Mouse (Mus musculus) spleen, postnatal 14 days (tissue): Measurements from ENCODE around the gene Zap70.

Source experiments
- DNase-seq, 2 experiments: peaks; one replicate each; pipeline ENCODE4 v3.0.0; 2021 to 2022; ENCODE audit warnings: low spot score in 2 of 2

Zap70 gene

DNA sequence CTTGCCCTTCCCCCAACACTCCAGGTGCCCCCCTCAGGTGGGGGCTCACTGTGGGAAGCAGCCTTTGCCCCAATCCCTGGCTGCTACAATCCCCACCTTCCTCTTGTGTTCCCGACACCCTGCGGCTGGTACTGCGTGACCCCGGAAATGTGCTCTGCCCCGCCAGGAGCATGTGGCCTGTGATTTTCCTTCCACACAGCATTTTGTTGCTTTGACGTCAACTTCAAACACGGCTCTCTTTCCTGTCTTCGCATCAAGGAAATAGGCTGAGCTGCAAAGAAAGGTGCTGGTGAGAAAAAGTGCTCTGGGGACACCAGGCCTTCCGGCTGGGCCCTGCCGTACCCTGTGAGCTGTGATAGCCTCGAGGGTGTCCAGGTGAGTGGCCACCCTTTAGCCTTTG is at the start of gene Zap70:
Zap70 (plus strand) TSS at position 231 of the 400 bp plus-strand sequence.
- DNase-seq, result no peak

DNA sequence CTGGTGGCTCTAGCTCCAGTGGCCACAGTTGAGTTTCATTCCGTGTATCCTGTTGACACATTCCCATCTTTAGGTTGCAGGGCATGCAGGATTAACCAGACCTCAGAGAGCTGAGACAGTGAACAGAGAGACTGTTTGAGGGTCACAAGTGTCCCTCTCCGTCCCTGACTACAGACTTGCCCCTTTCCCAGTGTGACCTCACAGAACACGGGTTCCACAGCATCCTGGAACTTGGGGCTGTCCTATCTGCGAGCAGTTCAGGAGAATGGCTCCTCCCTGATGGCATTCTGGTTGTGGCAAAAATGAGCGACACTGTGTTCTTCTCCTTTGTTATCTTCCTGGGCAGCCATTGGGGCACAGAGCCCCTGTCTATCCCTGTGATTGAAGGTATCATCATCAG is 47.3 kb upstream of the Zap70 start, which contains the start of gene Actr1b:
Actr1b (minus strand) TSS at position 112 of the 400 bp plus-strand sequence.
- DNase-seq, result no peak

DNA sequence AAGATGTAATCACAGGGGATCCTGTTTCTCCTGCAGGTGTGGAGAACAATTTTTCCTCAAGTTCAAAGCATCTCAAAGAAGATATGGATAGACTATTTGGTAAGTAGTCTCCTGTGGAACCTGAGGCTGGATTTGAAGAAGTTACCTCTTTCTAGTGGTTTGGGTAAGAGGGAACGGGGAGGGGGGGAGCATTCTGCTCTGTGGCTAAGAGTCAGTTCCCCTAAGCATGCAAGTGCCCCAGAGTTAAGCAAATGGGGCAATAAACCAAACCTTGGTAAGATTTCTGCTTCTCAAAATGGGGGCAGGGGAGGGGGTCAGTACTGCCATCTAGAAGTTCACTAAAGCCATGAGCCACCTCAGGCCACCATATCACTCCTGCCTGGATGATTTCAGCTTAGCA is 42.8 kb upstream of the Zap70 start:
- no peak for DNase-seq

DNA sequence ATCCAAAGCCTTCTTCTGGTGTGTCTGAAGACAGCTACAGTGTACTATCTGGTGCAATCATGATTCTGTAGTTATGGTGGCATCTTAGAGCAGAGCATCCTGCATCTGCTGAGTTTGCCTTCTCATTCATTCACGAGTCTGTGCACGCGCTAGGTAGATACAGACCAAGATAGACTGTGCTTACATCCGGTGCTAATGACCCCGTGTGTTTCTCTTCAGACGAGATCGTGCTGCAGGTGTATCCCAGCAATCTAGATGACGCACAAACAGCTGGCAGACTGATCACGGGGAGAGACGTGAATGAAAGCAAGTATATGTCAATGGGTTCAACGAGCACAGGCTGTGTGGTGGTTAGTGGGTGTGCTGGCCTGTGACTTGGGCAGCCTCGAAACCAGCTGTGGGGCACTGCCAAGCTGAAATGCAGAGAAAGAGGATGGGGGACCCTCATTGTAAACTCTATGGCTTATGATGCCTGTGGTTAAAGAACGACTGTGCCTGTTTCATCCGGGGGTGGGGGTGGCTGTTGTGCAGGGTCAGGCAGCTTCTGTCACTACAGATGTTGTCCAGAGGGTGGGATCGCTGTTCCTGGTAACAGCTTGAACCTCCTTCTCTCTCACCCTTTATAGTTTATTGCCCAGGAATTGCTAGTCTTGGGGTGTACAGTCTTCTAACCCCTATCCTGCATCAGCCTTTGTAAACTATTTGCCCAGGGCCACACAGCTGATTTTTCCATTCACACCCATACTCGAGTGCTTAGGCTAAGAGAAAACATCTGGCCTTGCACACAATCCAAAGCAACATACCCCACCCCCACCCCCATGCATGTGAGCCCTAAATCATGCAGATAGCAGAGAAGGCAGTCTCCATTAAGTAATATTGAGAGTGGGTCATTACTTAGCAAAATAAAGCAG is 38.2 kb upstream of the Zap70 start:
- DNase-seq, result no peak

DNA sequence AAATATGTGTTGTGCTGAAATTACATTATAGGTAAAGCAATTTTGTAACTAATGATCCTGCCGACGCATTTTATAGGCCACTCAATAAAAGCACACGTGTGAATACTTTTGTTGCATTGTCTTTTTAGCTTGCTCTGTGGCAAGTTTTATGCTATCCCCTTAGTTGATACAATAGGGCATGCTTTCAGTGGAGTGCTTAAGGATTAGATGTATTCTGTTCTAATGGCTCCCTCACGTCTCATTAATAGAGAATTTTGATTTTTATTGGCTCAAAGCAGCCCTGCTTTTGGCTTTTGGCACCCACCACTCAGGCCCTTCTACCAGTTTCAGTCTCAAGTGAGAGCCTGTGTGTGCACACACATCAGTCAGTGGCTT is 37.6 kb upstream of the Zap70 start:
- DNase-seq, result no peak

DNA sequence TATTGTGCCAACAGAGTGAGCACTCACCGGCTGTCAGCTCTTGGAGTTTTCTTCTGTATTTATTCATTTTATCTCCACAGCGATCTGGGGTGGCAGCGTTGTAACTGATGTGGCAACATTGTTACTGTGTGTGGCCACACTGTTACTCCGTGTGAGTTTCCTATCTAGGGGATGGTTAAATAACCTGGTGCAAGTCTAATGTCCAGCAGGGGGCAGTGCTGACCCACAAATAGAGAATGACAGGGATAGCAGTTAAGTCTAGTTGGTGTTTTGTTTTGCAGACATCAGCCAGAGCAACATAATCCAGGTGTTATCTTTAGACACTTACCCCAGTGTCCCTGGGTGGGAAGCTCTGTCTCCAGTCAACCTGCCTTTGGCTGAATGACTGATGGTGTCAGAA is 24.3 kb upstream of the Zap70 start:
- DNase-seq, result peak; percentile 55 to 76

DNA sequence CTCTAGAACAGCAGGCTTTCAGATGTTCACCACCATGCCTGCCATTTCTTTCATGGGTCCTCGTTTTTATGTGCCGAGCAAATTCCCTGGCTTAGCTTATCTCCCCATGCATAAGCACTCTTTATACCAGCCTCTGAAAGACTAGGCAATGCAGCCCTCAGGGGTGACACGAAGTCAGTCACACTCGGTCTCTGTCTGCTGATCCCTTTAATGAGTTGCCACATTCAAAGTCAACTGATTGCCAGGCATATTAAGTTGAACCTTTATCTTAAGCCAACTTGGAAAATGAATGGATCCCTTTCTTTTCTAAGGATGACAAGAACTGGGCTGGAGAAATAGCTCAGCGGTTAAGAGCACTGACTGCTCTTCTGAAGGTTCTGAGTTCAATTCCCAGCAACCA is 22.4 kb upstream of the Zap70 start:
- no peak for DNase-seq

DNA sequence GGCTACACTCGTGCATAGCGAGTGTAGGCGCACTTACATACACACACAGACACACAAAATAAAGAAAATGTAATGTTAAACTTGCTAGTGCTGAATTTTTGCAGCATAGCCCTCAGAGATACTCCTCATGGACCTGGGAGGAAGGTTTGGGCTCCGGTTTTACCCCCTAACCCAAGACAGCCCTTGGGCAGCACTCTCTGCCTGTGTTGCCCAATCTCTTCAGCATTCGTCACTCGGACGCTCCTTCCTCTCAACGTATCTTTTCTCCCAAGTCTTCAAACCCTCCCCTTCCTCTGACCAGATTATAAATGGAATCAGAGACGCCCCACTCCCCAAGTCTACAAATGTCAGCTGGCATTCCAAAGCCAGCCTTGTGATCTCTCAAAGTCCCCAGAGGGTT is 18.6 kb upstream of the Zap70 start:
- DNase-seq, result no peak

DNA sequence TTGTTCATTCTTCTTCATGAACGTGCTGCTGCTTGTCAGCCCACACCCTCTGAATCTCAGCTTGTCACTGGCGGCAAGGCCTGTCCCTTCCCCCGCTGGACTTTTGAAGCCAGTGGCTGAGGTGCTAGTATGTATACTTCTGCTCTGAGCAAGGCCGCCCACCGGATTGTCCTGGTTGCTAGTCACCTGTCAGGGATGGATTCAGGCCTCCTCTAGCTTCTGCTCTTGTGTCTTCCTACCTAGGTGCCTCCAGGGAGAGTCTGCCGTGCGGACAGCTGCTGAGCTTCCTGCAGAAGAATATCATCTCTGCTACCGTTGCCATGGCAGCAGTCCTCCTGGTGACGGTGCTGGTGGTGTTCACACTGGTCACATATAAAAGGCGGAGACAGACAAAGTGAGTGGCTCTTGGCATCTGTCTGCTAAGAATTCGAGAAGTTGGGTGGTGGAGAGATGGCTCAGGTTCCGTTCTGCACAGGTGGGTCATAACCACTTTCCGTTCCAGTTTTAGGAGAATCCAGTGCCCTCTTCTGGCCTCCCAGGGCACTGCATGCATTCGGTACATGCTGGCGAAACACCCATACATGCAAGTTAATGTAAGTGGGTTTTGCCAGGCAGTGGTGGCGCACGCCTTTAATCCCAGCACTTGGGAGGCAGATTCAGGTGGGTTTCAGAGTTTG is 17.2 kb upstream of the Zap70 start:
- peak; percentile 48 to 69 for DNase-seq

DNA sequence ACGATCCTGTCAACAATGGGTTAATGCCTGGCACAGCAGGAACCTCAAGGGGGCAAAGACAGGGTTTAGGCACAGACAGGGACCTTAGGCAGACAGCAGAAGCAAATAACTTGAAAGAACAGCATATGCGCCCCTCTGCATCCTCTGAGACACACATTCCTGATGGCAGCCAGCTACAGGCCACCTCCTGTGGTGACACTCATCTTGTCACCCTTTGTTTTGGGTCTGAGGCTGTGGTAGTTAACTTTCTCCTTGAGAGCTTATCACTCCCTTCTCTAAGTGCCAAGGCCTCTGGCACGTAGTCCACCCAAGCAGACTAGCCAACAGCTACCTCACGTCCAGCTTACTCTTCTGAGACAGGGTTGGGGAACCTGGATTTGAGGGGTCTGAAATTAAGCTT is 15.9 kb upstream of the Zap70 start:
- no peak for DNase-seq

DNA sequence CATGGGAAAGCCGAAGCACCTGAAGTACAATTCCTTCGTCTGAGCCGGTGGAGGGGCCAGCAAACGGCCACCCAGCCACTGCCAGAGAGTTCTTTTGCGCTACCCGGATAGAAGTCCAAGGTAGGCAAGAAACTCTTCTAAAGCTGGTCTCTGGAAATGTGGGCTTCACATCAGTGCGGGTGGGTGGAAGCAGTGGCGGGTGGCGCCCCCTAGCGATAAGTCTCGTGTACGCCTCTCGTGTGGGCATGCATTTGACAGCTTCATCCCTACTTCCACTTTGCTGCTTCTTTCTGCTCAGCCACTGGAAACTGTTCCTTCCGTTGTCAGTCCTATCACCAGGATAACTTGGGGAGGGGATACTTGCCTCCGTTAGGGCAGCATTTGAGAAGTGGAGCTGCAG is 15.1 kb upstream of the Zap70 start:
- DNase-seq, result peak in 1 of 2 experiments; percentile 26

DNA sequence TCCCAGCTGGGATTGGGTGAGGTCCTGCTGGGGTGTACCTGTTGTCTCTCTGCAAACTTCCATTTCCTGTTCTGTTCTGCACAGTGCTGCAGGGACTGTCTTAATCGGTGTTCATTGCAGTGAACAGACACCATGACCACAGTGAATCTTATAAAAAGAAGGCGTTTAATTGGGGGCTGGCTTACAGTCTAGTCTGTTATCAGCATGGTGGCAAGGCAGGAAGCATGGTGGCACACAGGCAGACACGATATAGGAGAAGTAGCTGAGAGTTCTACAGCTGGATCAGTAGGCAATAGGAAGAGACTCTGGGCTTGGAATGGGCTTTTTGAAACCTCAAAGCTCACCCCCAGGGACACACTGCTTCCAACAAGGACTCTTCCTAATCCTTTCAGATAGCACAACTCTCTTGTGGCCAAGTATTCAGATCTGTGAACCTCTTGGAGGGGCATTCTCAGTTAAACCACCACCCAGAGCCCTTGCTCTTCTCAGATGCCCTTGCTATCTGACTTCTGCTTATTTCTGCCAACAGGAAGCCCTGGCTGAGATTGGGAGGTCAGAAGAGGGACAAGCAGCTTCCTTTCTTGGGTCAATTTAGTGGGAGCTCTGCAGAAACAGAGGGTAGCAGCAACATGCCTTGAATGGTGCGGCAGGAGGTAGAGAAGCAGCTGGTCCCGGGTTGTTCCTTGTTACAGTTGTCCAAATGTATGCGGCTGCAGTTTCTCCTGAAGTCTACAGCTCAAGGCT is 7.5 kb upstream of the Zap70 start:
- no peak for DNase-seq

DNA sequence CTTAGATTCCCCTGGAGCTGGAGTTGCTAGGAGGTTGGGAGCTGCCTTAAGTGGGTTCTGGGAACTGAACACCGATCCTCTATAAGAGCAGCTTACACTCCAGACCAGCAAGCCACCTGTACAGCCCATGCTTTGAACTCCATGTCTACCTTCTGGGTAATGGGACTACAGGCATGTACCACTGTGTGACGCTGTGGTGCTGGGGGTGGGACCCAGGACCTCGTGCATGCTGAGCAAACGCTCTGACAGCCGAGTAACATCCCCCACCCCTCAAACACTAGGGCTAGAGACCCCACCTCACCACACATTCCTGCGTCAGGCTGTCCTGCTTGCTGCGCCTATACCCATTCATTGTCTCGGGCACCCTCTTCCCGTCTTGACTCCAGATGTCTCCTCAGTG is 3.0 kb upstream of the Zap70 start:
- no peak for DNase-seq

DNA sequence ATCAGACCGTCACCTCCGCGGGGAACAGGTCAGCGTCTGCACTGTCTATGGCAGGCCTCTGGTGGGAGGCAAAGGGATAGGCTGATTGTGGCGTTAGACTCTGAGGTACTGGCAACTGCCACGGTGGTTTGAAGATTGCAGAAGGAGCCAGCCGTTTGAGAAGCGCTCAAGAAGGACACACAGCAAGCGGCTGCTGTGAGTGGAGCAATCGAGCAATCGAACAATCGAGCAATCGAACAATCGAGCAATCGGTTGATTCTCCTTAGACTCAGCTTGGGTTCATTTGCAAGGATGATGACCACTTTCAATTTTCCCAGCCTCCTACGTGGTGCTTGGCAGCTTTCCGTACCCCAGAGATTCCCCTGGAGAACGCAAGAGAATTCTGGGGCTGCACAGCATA is 2.5 kb upstream of the Zap70 start:
- DNase-seq, result no peak

DNA sequence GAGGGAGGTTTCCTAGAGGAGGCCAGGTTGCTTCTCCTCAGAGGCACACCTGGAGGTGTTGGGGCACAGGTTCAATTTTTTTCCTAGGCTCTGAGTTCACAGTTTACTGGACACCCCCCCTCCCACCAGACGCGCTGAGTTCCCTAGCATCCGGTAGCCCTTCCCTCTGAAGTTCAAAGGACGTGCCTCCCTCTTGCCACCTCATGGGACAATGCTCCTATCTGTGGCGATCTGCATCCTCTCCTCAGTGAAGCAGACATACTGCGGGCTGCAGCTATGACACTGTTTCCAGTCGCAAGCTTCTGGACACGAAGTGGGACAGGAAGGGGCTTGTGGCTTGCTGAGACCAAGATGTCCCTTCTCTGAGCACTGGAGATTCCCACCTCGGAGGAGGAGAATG is 1.2 kb upstream of the Zap70 start:
- no peak for DNase-seq

DNA sequence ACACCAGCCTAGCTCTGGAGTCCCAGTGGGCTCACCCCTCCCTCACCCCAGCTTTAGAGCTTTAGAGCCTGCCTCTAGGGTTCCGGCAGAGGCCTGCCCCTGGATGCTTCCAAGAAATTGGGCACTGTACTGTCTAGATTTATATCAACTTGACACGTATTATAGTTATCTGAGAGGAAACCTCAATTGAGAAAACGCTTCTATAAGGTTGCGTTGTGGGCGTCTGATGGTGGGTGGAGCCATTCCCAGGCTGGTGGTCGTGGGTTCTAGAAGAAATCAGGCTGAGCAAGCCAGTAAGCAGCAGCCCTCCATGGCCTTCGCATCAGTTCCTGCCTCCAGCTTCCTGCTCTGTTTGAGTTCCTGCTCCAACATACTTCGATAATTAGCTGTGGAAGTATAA is 537 bp upstream of the Zap70 start:
- DNase-seq, result no peak

DNA sequence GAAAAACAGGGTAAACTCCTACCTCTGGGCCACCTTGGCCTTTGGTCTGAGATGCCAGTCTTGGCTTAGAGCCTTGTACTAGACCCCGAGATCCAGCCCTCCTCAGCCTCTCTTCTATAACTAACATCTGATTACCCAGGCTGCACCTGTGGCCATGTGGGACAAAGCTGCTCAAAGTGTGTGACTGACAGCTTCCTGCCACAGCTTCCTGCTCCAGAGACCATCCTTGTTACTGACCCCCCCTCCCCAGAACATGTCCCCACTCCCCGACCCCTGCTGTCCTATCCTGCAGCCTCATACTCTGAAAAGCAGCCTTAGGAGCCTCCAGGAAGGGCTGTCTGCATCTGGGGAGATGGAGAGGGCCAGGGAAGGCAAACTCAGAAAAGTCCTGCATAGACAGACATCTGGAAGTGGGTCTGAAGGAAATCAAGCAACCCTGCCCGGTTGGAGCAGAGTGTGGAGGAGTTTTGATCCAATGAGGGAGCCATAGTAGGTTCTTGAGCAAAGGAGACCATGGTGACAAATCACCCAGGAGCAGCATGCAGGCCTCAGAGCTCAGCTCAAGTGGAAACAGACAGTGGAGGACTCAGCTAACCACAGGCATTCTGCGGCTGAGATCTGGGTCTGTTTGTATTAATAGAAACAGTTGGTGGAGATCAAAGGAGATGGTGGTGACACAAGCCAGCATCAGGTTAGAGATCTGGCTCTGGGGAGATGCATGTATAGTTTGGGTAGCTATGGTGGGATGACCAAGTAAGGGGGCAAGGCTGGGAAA is 5.0 kb downstream of the Zap70 start:
- no peak for DNase-seq

DNA sequence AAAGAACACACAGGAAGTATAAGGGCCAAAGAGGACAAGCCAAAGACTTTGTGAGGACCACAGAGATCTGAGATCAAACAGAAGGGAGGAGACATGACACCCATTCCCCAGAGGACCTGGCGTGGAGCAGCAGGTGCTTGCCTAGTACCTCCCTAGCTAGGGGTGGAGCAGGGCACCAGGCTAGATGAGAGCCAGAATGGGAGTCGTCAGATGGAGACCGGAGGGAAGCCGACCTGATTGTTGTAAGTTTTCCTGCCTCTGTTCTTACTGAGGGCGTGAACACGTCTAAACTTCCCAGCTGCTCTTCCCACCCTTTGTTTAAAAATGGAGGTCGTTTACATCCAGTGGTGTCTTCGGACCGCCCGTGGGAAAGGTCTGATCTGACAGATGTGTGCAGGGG is 5.7 kb downstream of the Zap70 start:
- no peak for DNase-seq

DNA sequence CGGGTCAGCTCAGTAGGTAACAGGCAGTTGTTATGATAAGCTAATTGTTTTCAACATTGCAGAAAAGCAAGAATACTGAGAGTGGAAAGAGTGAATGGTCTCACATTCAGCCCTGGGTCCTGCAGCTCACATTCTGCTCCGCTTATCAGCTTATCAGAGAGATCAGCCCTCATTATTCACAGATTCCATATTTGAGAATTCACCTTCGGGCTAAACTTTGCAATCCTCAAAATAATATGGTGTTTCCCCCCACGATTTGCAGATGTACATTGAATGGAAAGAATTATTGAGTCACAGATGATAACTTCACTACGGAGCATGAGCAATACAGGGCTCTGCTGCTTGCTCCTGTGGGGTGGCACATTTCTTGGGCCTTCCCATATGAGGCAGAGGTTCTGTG is 7.2 kb downstream of the Zap70 start:
- DNase-seq, result no peak

DNA sequence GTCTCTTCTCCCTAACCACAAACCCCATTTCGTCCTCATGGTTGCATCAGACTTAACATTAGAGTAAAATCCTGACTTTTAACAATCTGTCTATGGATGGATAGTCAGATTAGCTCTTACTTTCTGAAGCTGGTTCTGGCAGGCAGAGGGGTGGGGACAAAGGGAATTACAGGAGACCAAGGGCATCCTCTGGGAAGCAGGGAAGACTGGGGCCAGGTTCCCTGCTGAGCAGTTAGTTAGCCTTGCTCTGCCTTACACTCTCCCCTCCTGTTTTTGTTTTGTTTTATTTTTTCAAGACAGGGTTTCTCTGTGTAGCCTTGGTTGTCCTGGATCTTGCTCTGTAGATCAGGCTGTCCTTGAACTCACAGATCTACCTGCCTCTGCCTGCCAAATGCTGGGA is 8.4 kb downstream of the Zap70 start:
- DNase-seq, result no peak

DNA sequence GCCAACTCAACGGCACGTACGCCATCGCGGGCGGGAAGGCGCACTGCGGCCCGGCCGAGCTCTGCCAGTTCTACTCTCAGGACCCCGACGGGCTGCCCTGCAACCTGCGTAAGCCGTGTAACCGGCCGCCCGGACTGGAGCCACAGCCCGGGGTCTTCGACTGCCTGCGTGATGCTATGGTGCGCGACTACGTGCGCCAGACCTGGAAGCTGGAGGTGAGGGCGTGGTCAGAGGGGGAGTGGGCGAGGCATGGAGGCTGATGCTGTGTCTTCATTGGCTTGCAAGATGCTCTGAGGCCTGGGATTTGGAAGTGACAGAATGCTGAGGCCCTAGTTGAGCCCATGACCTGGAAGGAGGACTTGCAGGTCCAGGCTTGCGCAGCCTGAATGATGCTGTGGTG is 9.4 kb downstream of the Zap70 start:
- no peak for DNase-seq
